Mouse (Mus musculus) forebrain, embryonic 13.5 days (tissue): Measurements from ENCODE around the gene Akap13. TPM values are rescaled to one million over a fixed set of nuclear protein-coding genes. Genes with fewer than 3 reads are reported as not detected.

ENCODE experiments used
- ATAC-seq: fragments of 200-750 bp; cut with Nextera tagmentation; 2 replicates; pipeline ENCODE4 v1.8.0; 2017
- H3K27ac ChIP-seq: fragments of 300-500 bp; sonication (generic); 2 replicates; pipeline ENCODE4 v1.5.1; 2015; ENCODE audit warnings: inconsistent platforms, mild to moderate bottlenecking, moderate library complexity
- H3K27me3 ChIP-seq: fragments of 300-500 bp; sonication (generic); 2 replicates; pipeline ENCODE4 v1.6.1; 2015; ENCODE audit warnings: mild to moderate bottlenecking, inconsistent platforms
- H3K36me3 ChIP-seq: fragments of 300-500 bp; sonication (generic); 2 replicates; pipeline ENCODE4 v1.6.1; 2015; ENCODE audit warnings: mild to moderate bottlenecking, inconsistent platforms; ENCODE audit not compliant: poor library complexity, severe bottlenecking
- H3K4me1 ChIP-seq: fragments of 300-500 bp; sonication (generic); 2 replicates; pipeline ENCODE4 v1.6.1; 2015; ENCODE audit warnings: inconsistent platforms
- H3K4me2 ChIP-seq: fragments of 300-500 bp; sonication (generic); 2 replicates; pipeline ENCODE4 v1.6.1; 2015; ENCODE audit warnings: inconsistent platforms, mild to moderate bottlenecking, moderate library complexity
- H3K4me3 ChIP-seq: fragments of 300-500 bp; sonication (generic); 2 replicates; pipeline ENCODE4 v1.5.1; 2015; ENCODE audit warnings: mild to moderate bottlenecking, inconsistent platforms
- H3K9ac ChIP-seq: fragments of 300-500 bp; sonication (generic); 2 replicates; pipeline ENCODE4 v1.6.1; 2015; ENCODE audit warnings: mild to moderate bottlenecking, inconsistent platforms
- H3K9me3 ChIP-seq: fragments of 300-500 bp; sonication (generic); replicated peaks from 2 replicates; pipeline ENCODE4 v1.6.1; 2016; ENCODE audit warnings: inconsistent platforms
- WGBS: fragments of 180-500 bp; shearing (Covaris S2); methylation state at CpG from one replicate; pipeline ENCODE4 v1.1.7; 2015; 5-methylcytosine and 5-hydroxymethylcytosine counted together
- polyA plus RNA-seq: library from polyadenylated mRNA; unstranded; fragments of >200 nt; fragmentation: Nextera tagmentation; extraction: Ambion mirVana; gene quantifications from 2 replicates; pipeline ENCODE4 v1.2.1, GENCODE M21; 2015

The Akap13 gene
- polyA plus RNA-seq, 1 experiment from 2014 or later, result 15.2 TPM

- Histone ChIP-seq H3K36me3 (no peaks in the 10 kb centered on the region), H3K9me3 (no peaks in the 10 kb centered on the region), H3K4me3 (no peak overlapping the region), H3K4me2 (no peak overlapping the region), H3K9ac (no peak overlapping the region), H3K27me3 (no peaks in the 10 kb centered on the region), H3K4me1 (0 out of 2 replicates have a peak, but pooled peaks cover 6% of the 10 kb centered on the region), H3K27ac (no peak overlapping the region)
- 97% methylated on average over 1 of the region's 1 CpGs for whole genome bisulfite sequencing
- ATAC-seq, result no peak
Measured at GRCm38 (mm10) chr7:75649966-75650365, 194.6 kb downstream of the Akap13 start.

GRCm38 (mm10) chr7:75653684-75654317 is 198.5 kb downstream of the Akap13 start:
- H3K36me3 ChIP-seq, result no peaks in the 10 kb centered on the region
- H3K9ac ChIP-seq, result no peak overlapping the region
- ATAC-seq, result peak; percentile 57; the same call in 1 of the 2 replicates
- no peak overlapping the region for H3K4me2 ChIP-seq
- H3K9me3 ChIP-seq, result no peaks in the 10 kb centered on the region
- H3K27ac ChIP-seq, result no peak overlapping the region
- no peak overlapping the region for H3K4me3 ChIP-seq
- H3K4me1 ChIP-seq, result 0 out of 2 replicates have a peak, but pooled peaks cover 6% of the 10 kb centered on the region
- WGBS, result 77% methylated on average over 3 of the region's 3 CpGs
- no peaks in the 10 kb centered on the region for H3K27me3 ChIP-seq

- H3K9ac ChIP-seq, result no peak overlapping the region
- no peak overlapping the region for H3K4me2 ChIP-seq
- H3K27ac ChIP-seq, result no peak overlapping the region
- ATAC-seq, result no peak
- H3K9me3 ChIP-seq, result no peaks in the 10 kb centered on the region
- H3K27me3 ChIP-seq, result no peaks in the 10 kb centered on the region
- H3K36me3 ChIP-seq, result no peaks in the 10 kb centered on the region
- H3K4me3 ChIP-seq, result no peak overlapping the region
- 77% methylated on average over 11 of the region's 11 CpGs for WGBS
- 0 out of 2 replicates have a peak, but pooled peaks cover 6% of the 10 kb centered on the region for H3K4me1 ChIP-seq
Measured at GRCm38 (mm10) chr7:75655180-75656074, 200.1 kb downstream of the Akap13 start.

- Histone ChIP-seq H3K27ac (no peak overlapping the region), H3K4me3 (no peak overlapping the region), H3K9ac (no peak overlapping the region), H3K4me2 (no peak overlapping the region), H3K27me3 (no peaks in the 10 kb centered on the region), H3K36me3 (no peaks in the 10 kb centered on the region), H3K4me1 (0 out of 2 replicates have a peak, but pooled peaks cover 6% of the 10 kb centered on the region), H3K9me3 (no peaks in the 10 kb centered on the region)
- 92% methylated on average over 9 of the region's 9 CpGs for WGBS
- ATAC-seq, result no peak
Measured at GRCm38 (mm10) chr7:75656297-75656852, 201.0 kb downstream of the Akap13 start.

- no peak overlapping the region for H3K27ac ChIP-seq
- H3K4me2 ChIP-seq, result no peak overlapping the region
- ATAC-seq, result no peak
- H3K4me1 ChIP-seq, result 0 out of 2 replicates have a peak, but pooled peaks cover 6% of the 10 kb centered on the region
- H3K4me3 ChIP-seq, result no peak overlapping the region
- H3K9ac ChIP-seq, result no peak overlapping the region
- H3K9me3 ChIP-seq, result no peaks in the 10 kb centered on the region
- WGBS, result 60% methylated on average over 1 of the region's 1 CpGs
- H3K27me3 ChIP-seq, result no peaks in the 10 kb centered on the region
- no peaks in the 10 kb centered on the region for H3K36me3 ChIP-seq
Measured at GRCm38 (mm10) chr7:75656896-75657295, 201.6 kb downstream of the Akap13 start.

GRCm38 (mm10) chr7:75664455-75664854 is 209.1 kb downstream of the Akap13 start:
- Histone ChIP-seq H3K36me3 (0 out of 2 replicates have a peak, but pooled peaks cover 4% of the 10 kb centered on the region), H3K27ac (no peak overlapping the region), H3K27me3 (no peaks in the 10 kb centered on the region), H3K9ac (no peak overlapping the region), H3K4me2 (no peak overlapping the region), H3K4me3 (no peak overlapping the region), H3K4me1 (no peaks in the 10 kb centered on the region), H3K9me3 (no peaks in the 10 kb centered on the region)
- ATAC-seq, result no peak
- 89% methylated on average over 3 of the region's 3 CpGs for WGBS

GRCm38 (mm10) chr7:75666982-75667381 is 211.6 kb downstream of the Akap13 start:
- no peaks in the 10 kb centered on the region for H3K27me3 ChIP-seq
- WGBS, result 88% methylated on average over 3 of the region's 3 CpGs
- ATAC-seq, result no peak

GRCm38 (mm10) chr7:75667531-75667930 is 212.2 kb downstream of the Akap13 start:
- H3K9me3 ChIP-seq, result no peaks in the 10 kb centered on the region
- no peaks in the 10 kb centered on the region for H3K27me3 ChIP-seq
- no peak overlapping the region for H3K9ac ChIP-seq
- H3K36me3 ChIP-seq, result 0 out of 2 replicates have a peak, but pooled peaks cover 4% of the 10 kb centered on the region
- 94% methylated on average over 6 of the region's 6 CpGs for WGBS
- H3K4me3 ChIP-seq, result no peak overlapping the region
- no peak overlapping the region for H3K27ac ChIP-seq
- no peak overlapping the region for H3K4me2 ChIP-seq
- no peak for ATAC-seq
- no peaks in the 10 kb centered on the region for H3K4me1 ChIP-seq

More at GRCm38 (mm10) chr7:75666982-75667381, 211.6 kb downstream of the Akap13 start:
- Histone ChIP-seq H3K9ac (no peak overlapping the region), H3K4me3 (no peak overlapping the region), H3K4me1 (no peaks in the 10 kb centered on the region), H3K4me2 (no peak overlapping the region), H3K27ac (no peak overlapping the region), H3K9me3 (no peaks in the 10 kb centered on the region), H3K36me3 (0 out of 2 replicates have a peak, but pooled peaks cover 4% of the 10 kb centered on the region)

- no peak overlapping the region for H3K9ac ChIP-seq
- 0 out of 2 replicates have a peak, but pooled peaks cover 4% of the 10 kb centered on the region for H3K36me3 ChIP-seq
- H3K27me3 ChIP-seq, result no peaks in the 10 kb centered on the region
- no peak overlapping the region for H3K4me3 ChIP-seq
- H3K4me1 ChIP-seq, result no peaks in the 10 kb centered on the region
- no peaks in the 10 kb centered on the region for H3K9me3 ChIP-seq
- no peak overlapping the region for H3K4me2 ChIP-seq
- ATAC-seq, result no peak
- WGBS, result 71% methylated on average over 1 of the region's 1 CpGs
- no peak overlapping the region for H3K27ac ChIP-seq
Measured at GRCm38 (mm10) chr7:75668396-75668795, 213.1 kb downstream of the Akap13 start.

- H3K27ac ChIP-seq, result no peak overlapping the region
- 82% methylated on average over 6 of the region's 6 CpGs for WGBS
- H3K27me3 ChIP-seq, result no peaks in the 10 kb centered on the region
- no peaks in the 10 kb centered on the region for H3K4me1 ChIP-seq
- ATAC-seq, result no peak
- 0 out of 2 replicates have a peak, but pooled peaks cover 4% of the 10 kb centered on the region for H3K36me3 ChIP-seq
- H3K9ac ChIP-seq, result no peak overlapping the region
- H3K4me2 ChIP-seq, result no peak overlapping the region
- no peak overlapping the region for H3K4me3 ChIP-seq
- H3K9me3 ChIP-seq, result no peaks in the 10 kb centered on the region
Measured at GRCm38 (mm10) chr7:75669416-75669815, 214.1 kb downstream of the Akap13 start.

- WGBS, result 59% methylated on average over 9 of the region's 9 CpGs
- H3K9me3 ChIP-seq, result no peaks in the 10 kb centered on the region
- no peak for ATAC-seq
Measured at GRCm38 (mm10) chr7:75679631-75680030, 224.3 kb downstream of the Akap13 start.

GRCm38 (mm10) chr7:75682901-75683300 is 227.6 kb downstream of the Akap13 start:
- Histone ChIP-seq H3K27me3 (no peaks in the 10 kb centered on the region), H3K36me3 (no peaks in the 10 kb centered on the region), H3K4me2 (no peak overlapping the region), H3K9ac (no peak overlapping the region), H3K27ac (no peak overlapping the region), H3K4me1 (peaks cover 6% of the 10 kb centered on the region), H3K9me3 (no peaks in the 10 kb centered on the region), H3K4me3 (no peak overlapping the region)
- WGBS, result 84% methylated on average over 1 of the region's 1 CpGs
- ATAC-seq, result no peak

More at GRCm38 (mm10) chr7:75679631-75680030, 224.3 kb downstream of the Akap13 start:
- no peak overlapping the region for H3K4me2 ChIP-seq
- no peak overlapping the region for H3K9ac ChIP-seq
- no peaks in the 10 kb centered on the region for H3K27me3 ChIP-seq
- H3K36me3 ChIP-seq, result 0 out of 2 replicates have a peak, but pooled peaks cover 5% of the 10 kb centered on the region
- H3K4me3 ChIP-seq, result no peak overlapping the region
- no peak overlapping the region for H3K27ac ChIP-seq
- peaks cover 6% of the 10 kb centered on the region for H3K4me1 ChIP-seq
